Mouse (Mus musculus): Measurements from ENCODE around the gene Idua. TPM values are rescaled to one million over a fixed set of nuclear protein-coding genes. Genes with fewer than 3 reads are reported as not detected.

The Idua gene
- total and polyA plus RNA-seq, 3 experiments, result 1.5 to 9.5 TPM; not detected in 1

DNA sequence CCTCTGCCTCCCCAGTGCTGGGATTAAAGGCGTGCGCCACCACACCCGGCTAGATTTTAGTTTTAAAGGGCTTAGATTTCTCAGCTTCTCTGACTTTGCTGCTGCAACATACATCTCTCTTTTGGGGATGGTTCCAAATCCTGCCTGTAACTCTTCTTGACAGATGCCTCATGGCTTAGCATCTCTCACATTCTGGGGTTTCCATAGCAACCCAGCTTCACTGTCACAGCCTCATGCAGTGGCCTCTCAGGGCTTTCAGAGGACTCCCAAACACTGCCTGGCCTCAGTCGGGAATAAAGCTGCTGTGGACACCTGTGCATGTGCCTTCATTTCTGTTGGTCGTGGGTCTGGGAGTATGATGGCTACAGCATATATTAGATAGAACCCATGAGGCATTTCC, 29.0 kb downstream of the Idua start:
- H3K9me3 ChIP-seq (replicated peaks; ENCODE audit: insufficient read depth, low read length), result no peaks in the 10 kb centered on the region
- no peak for DNase-seq (ENCODE audit: low read depth, low spot score)

DNA sequence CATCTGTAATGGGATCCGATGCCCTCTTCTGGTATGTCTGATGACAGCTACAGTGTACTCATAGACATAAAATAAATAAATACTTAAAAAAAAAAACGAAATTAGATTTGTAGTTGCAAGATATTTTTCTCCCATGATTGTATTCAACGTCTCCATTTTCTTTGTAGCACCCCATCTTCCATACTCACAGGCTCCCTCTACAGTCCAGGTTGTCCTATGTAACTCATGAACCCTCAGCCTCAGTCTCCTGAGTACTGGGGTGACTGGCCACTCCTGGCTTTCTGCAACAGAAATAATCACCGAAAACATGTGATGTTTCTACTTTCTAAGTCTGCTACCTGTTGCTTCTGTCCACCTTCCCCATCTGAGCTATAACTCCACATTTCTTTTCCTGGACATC, 31.0 kb downstream of the Idua start:
- peaks cover 3% of the 10 kb centered on the region; the same call in 1 of the 2 replicates for H3K79me2 ChIP-seq (ENCODE audit: control insufficient read depth, insufficient read depth, low read length, poor library complexity)
- H3K9ac ChIP-seq (ENCODE audit: control insufficient read depth, low read depth, low read length, poor library complexity, severe bottlenecking), result no peak overlapping the region
- TF ChIP-seq SIN3A (IDR thresholded peaks at IDR 0.05; ENCODE audit: low read length) (no peak), KAT2A (conservative IDR thresholded peaks at IDR 0.05; ENCODE audit: low read depth, low read length) (no peak), MYB (IDR thresholded peaks at IDR 0.05; ENCODE audit: low read depth, low read length) (no peak), ETS1 (IDR thresholded peaks at IDR 0.05; ENCODE audit: low read depth, low read length) (no peak), UBTF (IDR thresholded peaks at IDR 0.05; ENCODE audit: borderline replicate concordance, insufficient read depth, low read depth, low read length) (no peak), RCOR1 (IDR thresholded peaks at IDR 0.05; ENCODE audit: low read depth, low read length) (no peak), GATA1 (IDR thresholded peaks at IDR 0.05; ENCODE audit: low read depth, low read length) (no peak), ELF1 (IDR thresholded peaks at IDR 0.05; ENCODE audit: low read depth, low read length) (no peak), E2F4 (IDR thresholded peaks at IDR 0.05; ENCODE audit: borderline replicate concordance, low read depth, low read length) (no peak), HCFC1 (IDR thresholded peaks at IDR 0.05; ENCODE audit: low read depth, low read length) (no peak), CTCF (IDR thresholded peaks at IDR 0.05 in 2 of 3, conservative IDR thresholded peaks at IDR 0.05 in 1 of 3; ENCODE audit: control insufficient read depth in 1 of 3, insufficient read depth in 1 of 3, low read depth in 2 of 3, low read length in 3 of 3, poor library complexity in 1 of 3, severe bottlenecking in 1 of 3) (peak in 2 of 3 experiments; percentile 13 to 38; a peak in 3 of 6 replicates), MAX (IDR thresholded peaks at IDR 0.05; ENCODE audit: low read length) (no peak), SMC3 (IDR thresholded peaks at IDR 0.05; ENCODE audit: low read depth, low read length) (peak; percentile 19; the same call in 1 of the 2 replicates), CHD2 (IDR thresholded peaks at IDR 0.05; ENCODE audit: low read length) (no peak), RAD21 (IDR thresholded peaks at IDR 0.05; ENCODE audit: low read depth, low read length) (no peak; the same call in 1 of the 2 replicates), BHLHE40 (IDR thresholded peaks at IDR 0.05; ENCODE audit: borderline replicate concordance, low read depth, low read length) (no peak)
- peak; percentile 50 for DNase-seq (ENCODE audit: low read depth, low spot score)
- H3K27me3 ChIP-seq (ENCODE audit: control insufficient read depth in 1 of 2, insufficient read depth in 2 of 2, low read length in 2 of 2), result no peaks in the 10 kb centered on the region
- H3K9me3 ChIP-seq (replicated peaks; ENCODE audit: insufficient read depth, low read length), result no peaks in the 10 kb centered on the region
- H3K4me1 ChIP-seq (ENCODE audit: control insufficient read depth in 1 of 2, insufficient read depth in 2 of 2, low read length in 2 of 2), result peaks cover 4 to 5% of the 10 kb centered on the region in 2 experiments; a peak in 2 of 4 replicates
- H3K27ac ChIP-seq (ENCODE audit: control insufficient read depth, low read depth, low read length), result no peak overlapping the region
- H3K36me3 ChIP-seq (ENCODE audit: control insufficient read depth in 1 of 2, insufficient read depth in 2 of 2, low read length in 2 of 2), result no peaks in the 10 kb centered on the region
- H3K4me3 ChIP-seq (ENCODE audit: control insufficient read depth in 1 of 2, insufficient read depth in 1 of 2, low read depth in 2 of 2, low read length in 2 of 2), result no peak overlapping the region

More for the DNA sequence above, 29.0 kb downstream of the Idua start:
- Histone ChIP-seq H3K79me2 (ENCODE audit: control insufficient read depth, insufficient read depth, low read length, poor library complexity) (no peaks in the 10 kb centered on the region; the same call in 1 of the 2 replicates), H3K4me3 (ENCODE audit: control insufficient read depth in 1 of 2, insufficient read depth in 1 of 2, low read depth in 2 of 2, low read length in 2 of 2) (no peak overlapping the region), H3K36me3 (ENCODE audit: control insufficient read depth in 1 of 2, insufficient read depth in 2 of 2, low read length in 2 of 2) (peaks cover 0 to 2% of the 10 kb centered on the region in 2 experiments; a peak in 2 of 4 replicates), H3K27me3 (ENCODE audit: control insufficient read depth in 1 of 2, insufficient read depth in 2 of 2, low read length in 2 of 2) (no peaks in the 10 kb centered on the region), H3K27ac (ENCODE audit: control insufficient read depth, low read depth, low read length) (no peak overlapping the region), H3K9ac (ENCODE audit: control insufficient read depth, low read depth, low read length, poor library complexity, severe bottlenecking) (no peak overlapping the region), H3K4me1 (ENCODE audit: control insufficient read depth in 1 of 2, insufficient read depth in 2 of 2, low read length in 2 of 2) (peaks cover 8 to 23% of the 10 kb centered on the region in 2 experiments; a peak in 3 of 4 replicates)
- TF ChIP-seq RCOR1 (IDR thresholded peaks at IDR 0.05; ENCODE audit: low read depth, low read length), result no peak
- TF ChIP-seq JUND (IDR thresholded peaks at IDR 0.05; ENCODE audit: low read depth, low read length), result no peak
- TF ChIP-seq ZNF384 (IDR thresholded peaks at IDR 0.05; ENCODE audit: low read depth, low read length), result no peak
- TF ChIP-seq CTCF (IDR thresholded peaks at IDR 0.05 in 2 of 3, conservative IDR thresholded peaks at IDR 0.05 in 1 of 3; ENCODE audit: control insufficient read depth in 1 of 3, insufficient read depth in 1 of 3, low read depth in 2 of 3, low read length in 3 of 3, poor library complexity in 1 of 3, severe bottlenecking in 1 of 3), result no peak
- TF ChIP-seq MAFK (IDR thresholded peaks at IDR 0.05; ENCODE audit: borderline replicate concordance, low read depth, low read length), result no peak
- no peak for TF ChIP-seq KAT2A (conservative IDR thresholded peaks at IDR 0.05; ENCODE audit: low read depth, low read length)
- TF ChIP-seq GABPA (IDR thresholded peaks at IDR 0.05; ENCODE audit: low read depth, low read length), result no peak
- TF ChIP-seq RAD21 (IDR thresholded peaks at IDR 0.05; ENCODE audit: low read depth, low read length), result no peak
- no peak for TF ChIP-seq TAL1 (IDR thresholded peaks at IDR 0.05; ENCODE audit: low read length)
- TF ChIP-seq MAZ (IDR thresholded peaks at IDR 0.05; ENCODE audit: low read depth, low read length), result no peak
- no peak for TF ChIP-seq ZC3H11A (IDR thresholded peaks at IDR 0.05; ENCODE audit: low read depth, low read length)
- no peak for TF ChIP-seq USF1 (IDR thresholded peaks at IDR 0.05; ENCODE audit: low read depth, low read length)

Measured in MEL (cell line).